Mouse (Mus musculus) stomach, embryonic 16.5 days (tissue): Measurements from ENCODE around the gene Wdr91. TPM values are rescaled to one million over a fixed set of nuclear protein-coding genes. Genes with fewer than 3 reads are reported as not detected.

Experiments
- ATAC-seq: fragments of 200-750 bp; cut with Nextera tagmentation; 2 replicates; pipeline ENCODE4 v1.8.0; 2017; ENCODE audit warnings: moderate number of reproducible peaks, moderate TSS enrichment; ENCODE audit not compliant: insufficient read depth, low FRiP score
- H3K27ac ChIP-seq: fragments of 300-500 bp; sonication (generic); 2 replicates; pipeline ENCODE4 v1.5.1; 2014; ENCODE audit warnings: low read length
- H3K27me3 ChIP-seq: fragments of 300-500 bp; sonication (generic); 2 replicates; pipeline ENCODE4 v1.6.1; 2014; ENCODE audit warnings: low read length, control low read depth, mixed read lengths; ENCODE audit not compliant: control insufficient read depth, insufficient read depth
- H3K36me3 ChIP-seq: fragments of 300-500 bp; sonication (generic); 2 replicates; pipeline ENCODE4 v1.6.1; 2014; ENCODE audit warnings: low read length; ENCODE audit not compliant: control insufficient read depth, insufficient read depth
- H3K4me1 ChIP-seq: fragments of 300-500 bp; sonication (generic); 2 replicates; pipeline ENCODE4 v1.6.1; 2014; ENCODE audit warnings: low read length, control low read depth, mixed read lengths; ENCODE audit not compliant: control insufficient read depth, insufficient read depth
- H3K4me2 ChIP-seq: fragments of 300-500 bp; sonication (generic); 2 replicates; pipeline ENCODE4 v1.6.1; 2014; ENCODE audit warnings: low read depth, low read length, mixed read lengths
- H3K4me3 ChIP-seq: fragments of 300-500 bp; sonication (generic); replicated peaks from 2 replicates; pipeline ENCODE4 v1.5.1; 2014; ENCODE audit warnings: mild to moderate bottlenecking, low read length
- H3K9ac ChIP-seq: fragments of 300-500 bp; sonication (generic); 2 replicates; pipeline ENCODE4 v1.6.1; 2014; ENCODE audit warnings: low read length
- H3K9me3 ChIP-seq: fragments of 300-500 bp; sonication (generic); replicated peaks from 2 replicates; pipeline ENCODE4 v1.6.1; 2016; ENCODE audit warnings: low read length, control low read depth; ENCODE audit not compliant: control insufficient read depth
- WGBS: fragments of 180-500 bp; shearing (Covaris S2); extraction: QIAGEN DNeasy Blood & Tissue Kit; methylation state at CpG from one replicate; pipeline ENCODE4 v1.1.7; 2014; 5-methylcytosine and 5-hydroxymethylcytosine counted together
- polyA plus RNA-seq: library from polyadenylated mRNA; unstranded; fragments of >200 nt; fragmentation: Nextera tagmentation; extraction: Ambion mirVana; gene quantifications from 2 replicates; pipeline ENCODE4 v1.2.1, GENCODE M21; 2015

Gene Wdr91
- polyA plus RNA-seq, 1 experiment from 2014 or later: 8.8 TPM

GRCm38 (mm10) chr6:34896168-34896780, 14.4 kb downstream of the Wdr91 start:
- ATAC-seq: no peak

GRCm38 (mm10) chr6:34895569-34895968, 15.1 kb downstream of the Wdr91 start:
- 86% methylated on average over 7 of the region's 7 CpGs for WGBS
- H3K27ac ChIP-seq: no peak overlapping the region
- H3K4me2 ChIP-seq: no peak overlapping the region
- H3K27me3 ChIP-seq: no peaks in the 10 kb centered on the region
- no peaks in the 10 kb centered on the region for H3K9me3 ChIP-seq
- no peak overlapping the region for H3K9ac ChIP-seq
- no peak overlapping the region for H3K4me3 ChIP-seq
- H3K36me3 ChIP-seq: peaks cover 3% of the 10 kb centered on the region; the same call in 1 of the 2 replicates
- ATAC-seq: no peak
- H3K4me1 ChIP-seq: no peaks in the 10 kb centered on the region

More at GRCm38 (mm10) chr6:34896168-34896780, 14.4 kb downstream of the Wdr91 start:
- H3K4me2 ChIP-seq: no peak overlapping the region
- no peak overlapping the region for H3K9ac ChIP-seq
- 62% methylated on average over 16 of the region's 16 CpGs for WGBS
- no peak overlapping the region for H3K4me3 ChIP-seq
- H3K4me1 ChIP-seq: no peaks in the 10 kb centered on the region
- no peaks in the 10 kb centered on the region for H3K27me3 ChIP-seq
- peaks cover 3% of the 10 kb centered on the region; the same call in 1 of the 2 replicates for H3K36me3 ChIP-seq
- no peaks in the 10 kb centered on the region for H3K9me3 ChIP-seq
- no peak overlapping the region for H3K27ac ChIP-seq

- Histone ChIP-seq H3K36me3 (0 out of 2 replicates have a peak, but pooled peaks cover 5% of the 10 kb centered on the region), H3K27ac (no peak overlapping the region), H3K4me3 (no peak overlapping the region), H3K27me3 (no peaks in the 10 kb centered on the region), H3K4me2 (no peak overlapping the region), H3K4me1 (no peaks in the 10 kb centered on the region), H3K9ac (no peak overlapping the region), H3K9me3 (no peaks in the 10 kb centered on the region)
- ATAC-seq: no peak
- 70% methylated on average over 4 of the region's 4 CpGs for WGBS
These were observed 21.5 kb downstream of the Wdr91 start for GRCm38 (mm10) chr6:34889185-34889584.

GRCm38 (mm10) chr6:34887131-34887850, 23.4 kb downstream of the Wdr91 start:
- ATAC-seq: no peak
- 78% methylated on average over 6 of the region's 6 CpGs for WGBS
- Histone ChIP-seq H3K9ac (no peak overlapping the region), H3K27me3 (no peaks in the 10 kb centered on the region), H3K9me3 (no peaks in the 10 kb centered on the region), H3K4me3 (no peak overlapping the region), H3K4me2 (no peak overlapping the region), H3K36me3 (0 out of 2 replicates have a peak, but pooled peaks cover 5% of the 10 kb centered on the region), H3K27ac (no peak overlapping the region), H3K4me1 (no peaks in the 10 kb centered on the region)

GRCm38 (mm10) chr6:34884724-34885123, 26.0 kb downstream of the Wdr91 start:
- Histone ChIP-seq H3K27ac (no peak overlapping the region), H3K4me3 (no peak overlapping the region), H3K9me3 (no peaks in the 10 kb centered on the region), H3K27me3 (no peaks in the 10 kb centered on the region), H3K9ac (no peak overlapping the region), H3K4me1 (no peaks in the 10 kb centered on the region), H3K4me2 (no peak overlapping the region), H3K36me3 (0 out of 2 replicates have a peak, but pooled peaks cover 5% of the 10 kb centered on the region)
- 77% methylated on average over 7 of the region's 7 CpGs for WGBS
- ATAC-seq: no peak; the same call in 1 of the 2 replicates

- no peak overlapping the region for H3K4me2 ChIP-seq
- no peaks in the 10 kb centered on the region for H3K36me3 ChIP-seq
- peaks cover 24% of the 10 kb centered on the region for H3K4me1 ChIP-seq
- WGBS: 54% methylated on average over 6 of the region's 6 CpGs
- no peak for ATAC-seq
- no peak overlapping the region for H3K4me3 ChIP-seq
- H3K27ac ChIP-seq: no peak overlapping the region
- H3K9me3 ChIP-seq: no peaks in the 10 kb centered on the region
- no peaks in the 10 kb centered on the region for H3K27me3 ChIP-seq
- no peak overlapping the region for H3K9ac ChIP-seq
These were observed 30.7 kb downstream of the Wdr91 start for GRCm38 (mm10) chr6:34879911-34880475.

- Histone ChIP-seq H3K27ac (no peak overlapping the region), H3K9ac (no peak overlapping the region), H3K27me3 (no peaks in the 10 kb centered on the region), H3K36me3 (no peaks in the 10 kb centered on the region), H3K9me3 (no peaks in the 10 kb centered on the region), H3K4me1 (peaks cover 31% of the 10 kb centered on the region), H3K4me2 (no peak overlapping the region), H3K4me3 (no peak overlapping the region)
- 90% methylated on average over 16 of the region's 16 CpGs for WGBS
- ATAC-seq: no peak
These were observed 31.5 kb downstream of the Wdr91 start for GRCm38 (mm10) chr6:34879101-34879740.

- Histone ChIP-seq H3K4me2 (peak within 1 kb of the TSS; percentile 71), H3K36me3 (no peaks in the 10 kb centered on the region), H3K9me3 (no peaks in the 10 kb centered on the region), H3K27ac (peak within 1 kb of the TSS; percentile 95), H3K27me3 (no peaks in the 10 kb centered on the region), H3K4me3 (peak within 1 kb of the TSS; percentile 77), H3K4me1 (peaks cover 35% of the 10 kb centered on the region), H3K9ac (peak within 1 kb of the TSS; percentile 92)
- under 1% methylated on average over 56 of the region's 56 CpGs for WGBS
- ATAC-seq: peak; percentile 91
These were observed 33.0 kb downstream of the Wdr91 start, which contains the start of gene Cyren for GRCm38 (mm10) chr6:34877509-34878321. TSS of gene Cyren (minus strand) at chr6:34878060.
